Mouse (Mus musculus): ENCODE measurements at regions not wholly inside any gene's neighbourhood (a gene's known extent, or its start where the extent isn't known, plus 50 kb on each side); places are given as distances from the start of the nearest gene placed in this dataset.
"Not testable (repeated sequence)": the region's sequence is repeated elsewhere in the genome, so short reads cannot be mapped to it uniquely, and the experiment has no call there.

DNA sequence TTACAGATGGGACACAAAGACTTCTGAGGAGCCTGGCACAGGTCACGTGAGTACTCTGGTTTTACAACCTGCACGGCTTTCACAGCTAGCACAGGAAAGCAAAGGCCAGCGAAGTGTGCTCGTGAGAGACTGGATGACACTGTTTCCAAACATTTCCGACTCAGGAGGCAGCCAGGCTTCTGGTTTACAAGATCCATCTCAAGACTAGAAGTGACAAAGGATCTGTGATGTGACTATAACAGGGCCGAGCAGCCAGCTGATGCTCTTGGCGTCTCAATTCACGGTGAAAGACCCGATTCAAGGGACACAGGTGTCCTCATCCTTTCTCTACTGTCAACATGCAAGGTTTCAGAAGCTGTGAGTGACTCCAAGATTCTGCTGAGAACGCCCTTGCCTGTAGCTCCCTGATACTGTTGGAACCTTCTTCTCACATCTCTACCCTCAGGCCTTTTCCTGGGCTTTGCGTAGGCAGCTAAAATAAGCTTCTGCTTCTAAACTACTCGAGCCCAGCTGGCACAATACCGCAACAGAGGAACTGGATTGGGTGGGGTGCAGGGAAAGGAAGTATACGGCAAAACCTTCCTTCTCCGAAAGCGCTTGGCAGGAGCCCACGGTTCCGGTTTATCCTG is 300.3 kb downstream of the Abcc12 start:
- peak; percentile 44 for DNase-seq (ENCODE audit: low spot score)

DNA sequence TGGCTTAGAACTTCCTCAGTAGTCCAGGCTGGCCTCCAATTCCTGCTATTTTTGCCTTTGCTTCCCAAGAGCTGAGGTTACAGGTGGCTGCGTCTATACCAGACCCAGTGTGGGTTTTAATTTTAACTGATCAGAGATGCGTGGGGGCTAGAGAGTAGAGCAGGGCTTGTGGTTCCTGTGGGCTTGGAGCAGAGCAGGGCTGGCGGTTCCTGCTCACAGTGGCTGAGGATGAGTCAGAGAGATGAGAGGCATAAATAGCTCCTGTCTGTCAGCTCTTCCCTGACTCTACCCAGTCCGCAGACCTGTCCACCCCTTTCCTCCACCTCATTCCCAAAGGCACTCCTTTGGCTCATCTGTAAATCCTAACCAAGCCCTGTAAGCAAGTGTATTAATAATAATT is 304.8 kb downstream of the Abcc12 start:
- no peak for DNase-seq (ENCODE audit: low spot score)

DNA sequence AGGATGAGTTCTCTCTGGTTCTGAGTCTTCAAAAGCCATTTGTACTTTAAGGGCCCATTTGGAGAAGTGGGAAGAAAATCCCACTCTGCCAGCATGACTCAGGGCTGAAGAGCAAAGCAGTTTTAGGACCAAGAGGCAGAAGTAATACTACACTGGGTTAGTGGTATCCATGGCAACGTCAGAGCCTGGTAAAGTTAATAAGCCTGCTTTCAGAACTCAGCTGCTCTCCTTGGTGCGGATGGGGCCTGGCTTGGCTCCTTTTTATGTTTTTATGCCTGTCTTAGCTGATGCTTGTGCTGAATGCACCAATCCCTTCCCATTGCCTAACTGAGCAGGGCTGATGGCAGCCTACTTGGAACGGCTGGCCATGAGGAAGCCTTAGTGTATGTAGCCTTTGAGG is 306.7 kb downstream of the Abcc12 start:
- DNase-seq (ENCODE audit: low spot score): no peak

DNA sequence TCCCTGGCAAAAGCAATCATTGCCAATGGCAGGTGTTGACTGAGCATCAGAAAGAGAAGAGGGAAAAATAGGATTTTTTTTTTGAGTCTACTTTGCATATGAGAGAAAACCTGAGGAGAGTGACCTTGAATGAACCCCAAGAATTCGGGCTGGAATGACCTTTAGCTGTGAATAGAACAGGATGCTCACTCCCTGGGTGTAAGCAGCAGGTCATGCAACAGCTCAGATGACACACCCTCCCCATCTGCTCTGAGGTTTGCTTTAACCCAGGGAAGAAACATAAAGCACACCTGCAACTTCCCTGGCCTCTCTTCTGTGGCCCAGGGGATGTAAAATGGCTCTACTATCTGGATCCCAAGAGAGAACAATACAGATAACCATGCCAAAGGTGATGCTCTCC is 307.9 kb downstream of the Abcc12 start:
- no peak for DNase-seq (ENCODE audit: low spot score)

DNA sequence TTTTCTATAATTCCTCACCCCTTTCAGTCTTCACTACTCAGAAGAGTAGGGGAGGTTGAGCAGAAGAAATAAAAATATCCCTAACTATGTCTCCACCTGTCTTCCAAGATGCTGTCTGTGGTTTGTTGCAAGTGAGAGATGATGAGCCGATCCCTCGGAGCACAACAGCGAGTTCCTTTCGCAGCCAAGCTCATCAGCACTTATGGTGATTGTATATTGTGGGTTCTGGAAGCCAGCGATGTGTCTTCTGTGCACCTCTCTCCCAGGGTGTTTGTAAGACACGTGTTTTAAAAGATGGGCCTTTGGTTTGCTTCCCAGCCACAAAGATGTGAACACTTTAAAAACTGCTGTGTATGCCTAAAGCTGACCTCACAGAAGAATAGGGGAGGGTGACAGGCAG is 309.0 kb downstream of the Abcc12 start:
- no peak for DNase-seq (ENCODE audit: low spot score)

DNA sequence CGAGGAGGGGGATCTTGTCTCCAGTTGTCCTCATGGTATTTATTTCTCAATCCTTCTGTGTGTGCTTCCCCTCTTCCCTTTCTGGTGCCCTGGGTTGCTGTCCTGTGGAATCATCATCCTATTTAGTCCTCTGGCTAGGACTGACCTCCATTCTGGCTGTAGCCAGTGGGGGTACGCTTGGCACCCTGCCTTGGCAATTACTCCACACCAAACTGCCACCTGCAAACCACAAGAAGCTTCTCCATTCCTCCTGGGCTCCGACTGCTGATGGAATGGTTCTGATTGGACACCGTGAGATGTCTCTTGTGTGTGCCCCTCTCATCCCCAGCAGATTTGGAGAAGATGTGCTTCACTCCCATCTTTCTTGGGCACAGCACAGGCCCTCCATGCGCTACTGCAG is 322.5 kb downstream of the Abcc12 start:
- DNase-seq (ENCODE audit: low spot score): no peak

DNA sequence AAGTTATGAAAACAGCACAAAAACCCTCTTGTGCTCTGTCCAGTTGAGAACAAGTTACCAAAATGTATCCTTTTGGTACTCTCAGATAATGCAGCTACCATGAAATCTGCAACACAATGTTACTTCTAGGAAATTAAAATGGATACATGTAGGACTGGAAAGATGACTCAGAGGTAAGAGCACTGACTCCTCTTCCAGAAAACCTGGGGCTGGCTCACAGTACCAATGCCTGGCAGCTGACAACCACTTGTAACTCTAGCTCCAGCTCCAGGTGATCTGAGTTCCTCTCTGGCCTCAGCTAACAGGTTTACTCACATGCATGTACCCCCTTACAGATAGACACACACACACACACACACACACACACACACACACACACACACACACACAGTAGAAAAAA is 325.1 kb downstream of the Abcc12 start:
- DNase-seq (ENCODE audit: low spot score): no peak

DNA sequence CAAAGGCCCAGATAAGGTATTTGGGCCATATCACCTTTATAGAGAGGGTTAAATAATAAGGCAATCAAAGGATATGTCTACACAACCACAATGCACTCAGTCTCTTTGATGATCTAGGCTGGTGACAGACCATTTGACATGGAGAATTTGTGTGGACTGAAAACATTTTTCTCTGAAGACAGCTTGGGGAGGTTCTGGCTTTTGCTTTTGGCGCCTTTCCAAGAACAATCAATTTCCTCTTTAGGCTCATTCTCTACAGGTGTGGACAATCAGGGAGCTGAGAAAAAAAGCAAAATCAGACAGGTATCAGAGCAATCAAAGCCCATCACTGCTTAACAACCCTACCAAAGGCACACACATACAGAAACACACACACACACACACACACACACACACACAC is 325.8 kb downstream of the Abcc12 start:
- DNase-seq (ENCODE audit: low spot score): no peak

DNA sequence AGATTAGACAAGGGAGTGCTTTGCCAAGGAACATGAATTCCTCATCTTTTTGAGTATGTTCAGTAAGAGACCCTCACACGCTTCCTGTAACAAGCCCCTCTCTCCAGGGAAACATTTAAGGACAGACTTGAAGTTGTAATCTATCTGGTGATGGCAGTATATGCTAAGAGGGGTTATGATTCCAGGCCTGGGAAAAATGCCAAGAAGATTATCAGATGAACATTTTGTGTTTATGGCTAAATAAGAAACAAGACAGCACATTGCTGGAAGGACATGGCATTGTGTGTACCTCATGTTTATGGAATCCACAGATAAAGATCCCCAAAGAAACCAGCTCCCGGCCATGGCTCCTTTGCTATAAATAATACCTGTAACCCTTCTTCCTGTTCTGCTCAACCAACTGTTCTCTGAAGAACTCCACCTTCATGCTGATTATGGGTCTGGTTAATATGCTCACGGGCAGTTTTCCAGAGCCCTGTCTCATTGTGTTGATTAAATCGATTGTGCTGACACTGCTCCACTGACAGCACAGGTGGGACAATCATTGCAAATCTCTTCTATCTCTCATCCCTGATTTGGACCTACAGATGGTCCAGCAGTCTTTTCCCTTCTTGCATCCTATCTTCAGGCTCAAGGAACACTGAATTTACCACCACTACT is 327.7 kb downstream of the Abcc12 start:
- peak; percentile 37 for DNase-seq (ENCODE audit: low spot score)

DNA sequence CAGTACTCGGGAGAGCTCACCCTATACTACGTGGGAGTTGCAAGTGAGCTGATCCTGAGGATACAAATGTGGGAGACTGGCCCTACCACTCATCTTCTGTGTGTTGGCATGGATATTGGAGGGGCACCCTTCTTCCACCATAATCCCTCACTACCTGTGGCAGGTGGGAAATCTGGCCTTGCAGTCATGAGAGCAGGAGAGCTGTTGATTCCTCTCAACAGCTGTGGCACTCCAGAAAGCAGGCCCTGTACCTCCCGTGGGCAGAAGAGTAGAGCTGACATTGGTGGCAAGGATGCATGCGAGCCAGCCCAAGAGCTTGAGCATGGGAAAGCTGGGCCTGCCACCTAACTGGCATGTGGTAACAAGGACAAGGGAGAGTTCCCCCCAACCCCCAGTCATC is 345.8 kb downstream of the Abcc12 start:
- no peak for DNase-seq (ENCODE audit: low spot score)

DNA sequence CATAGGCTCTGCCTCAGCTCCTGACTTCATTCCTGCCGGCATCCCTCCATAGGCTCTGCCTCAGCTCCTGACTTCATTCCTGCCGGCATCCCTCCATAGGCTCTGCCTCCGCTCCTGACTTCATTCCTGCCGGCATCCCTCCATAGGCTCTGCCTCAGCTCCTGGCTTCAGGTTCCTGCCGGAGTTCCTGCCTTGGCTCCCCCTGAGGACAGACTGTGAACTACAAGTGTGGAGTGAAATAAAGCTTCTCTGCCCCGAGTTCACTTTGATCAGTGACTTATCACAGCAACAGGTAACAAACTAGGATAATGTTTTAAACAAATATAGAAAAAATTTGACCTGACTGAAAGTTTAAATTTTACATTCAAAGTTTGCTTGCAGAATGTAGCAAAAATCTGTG is 348.5 kb downstream of the Abcc12 start:
- not testable (repeated sequence) for DNase-seq (ENCODE audit: low spot score)

DNA sequence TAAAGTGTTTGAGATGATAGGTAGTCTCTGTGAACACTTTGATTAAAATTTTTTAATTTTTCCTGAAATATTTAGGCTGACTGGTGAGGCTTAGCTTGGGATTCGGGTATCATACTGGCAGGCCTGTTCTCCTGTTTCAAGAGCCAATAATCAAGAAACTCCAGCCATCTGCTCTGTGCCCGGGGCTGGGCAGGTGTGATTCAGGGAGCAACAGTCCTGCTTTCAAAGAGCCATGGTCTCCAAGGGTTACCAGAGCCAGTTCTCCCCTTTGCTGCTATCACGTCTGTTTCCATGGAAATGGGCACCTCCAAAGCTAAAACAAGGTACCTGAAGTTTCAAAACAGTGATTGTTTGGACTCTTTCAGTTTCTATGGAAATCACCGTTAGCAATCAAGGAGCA is 355.6 kb downstream of the Abcc12 start:
- no peak for DNase-seq (ENCODE audit: low spot score)

DNA sequence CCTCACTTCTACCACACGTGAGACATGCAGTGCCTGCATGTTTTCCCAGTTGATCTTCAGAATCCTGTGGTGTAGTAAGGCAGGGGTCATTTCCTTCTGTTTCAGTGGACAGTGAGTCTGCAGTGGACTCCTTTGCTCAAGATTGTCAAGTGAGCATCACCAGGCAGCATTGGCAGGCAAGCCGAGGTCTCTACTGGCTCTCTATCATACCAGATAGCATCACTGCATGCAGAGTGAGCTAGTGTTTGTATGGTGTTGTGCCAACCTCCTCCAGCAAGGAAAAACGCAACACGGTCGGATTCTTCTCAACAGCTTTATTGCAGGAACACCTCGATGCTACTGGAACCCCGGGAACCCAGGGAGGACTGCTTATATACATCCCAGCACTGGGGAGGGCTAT is 357.8 kb downstream of the Abcc12 start:
- no peak for DNase-seq (ENCODE audit: low spot score)

DNA sequence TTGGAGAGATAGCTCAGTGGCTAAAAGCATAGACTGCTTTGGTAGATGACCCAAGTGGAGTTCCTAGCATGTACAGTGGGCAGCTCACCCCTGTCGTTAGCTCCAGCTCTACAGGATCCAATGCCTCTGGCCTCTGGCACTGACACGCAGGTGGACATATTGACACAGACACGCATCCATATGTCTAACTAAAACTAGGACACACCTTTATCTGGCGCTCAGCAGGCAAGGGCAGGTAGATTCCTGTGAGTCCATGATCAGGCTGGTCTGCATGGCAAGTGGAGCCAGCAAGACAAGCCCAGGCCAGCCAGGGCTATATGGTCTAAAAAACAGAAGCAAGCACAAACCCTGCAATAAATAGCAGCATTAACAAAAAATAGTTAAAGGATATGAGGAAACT is 358.3 kb downstream of the Abcc12 start:
- DNase-seq (ENCODE audit: low spot score): no peak

DNA sequence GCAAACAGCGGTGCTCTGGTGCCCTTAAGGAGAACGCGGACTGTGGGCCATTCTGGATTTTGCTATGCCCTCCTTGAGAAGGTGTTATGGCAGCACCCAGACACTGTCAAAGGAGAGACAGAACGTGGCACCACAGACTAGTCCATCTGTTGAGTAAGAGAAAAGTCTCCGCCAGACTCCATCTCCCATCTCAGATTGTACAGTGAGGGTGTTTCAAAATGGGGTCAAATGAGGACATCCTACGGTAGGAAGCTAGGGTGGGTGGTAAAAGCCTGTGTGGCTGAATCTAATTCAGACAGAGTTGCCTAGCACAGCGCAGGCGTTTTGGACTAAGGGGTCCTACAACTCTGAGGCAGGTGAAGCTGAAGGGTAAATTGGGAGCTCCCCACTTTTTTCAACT is 366.1 kb downstream of the Abcc12 start:
- no peak for DNase-seq (ENCODE audit: low spot score)

DNA sequence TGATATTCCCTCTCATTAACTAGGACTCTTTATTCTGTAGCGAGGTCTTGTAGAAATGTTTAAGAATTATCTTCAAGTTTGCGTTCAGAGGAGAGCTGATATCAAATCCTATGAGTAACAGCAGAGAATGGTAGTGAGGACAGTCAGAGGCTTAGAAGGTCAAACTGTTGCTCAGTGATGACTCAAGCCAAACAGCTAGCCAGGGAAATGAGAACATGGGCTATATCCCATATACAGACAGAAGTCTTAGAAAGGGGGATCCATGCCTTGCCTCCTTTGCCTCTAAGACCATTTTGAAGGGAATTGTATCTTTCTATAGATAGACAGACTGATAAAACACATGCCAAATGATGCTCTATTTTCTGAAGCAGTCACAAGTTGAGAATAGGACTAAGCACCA is 368.0 kb downstream of the Abcc12 start:
- no peak for DNase-seq (ENCODE audit: low spot score)

DNA sequence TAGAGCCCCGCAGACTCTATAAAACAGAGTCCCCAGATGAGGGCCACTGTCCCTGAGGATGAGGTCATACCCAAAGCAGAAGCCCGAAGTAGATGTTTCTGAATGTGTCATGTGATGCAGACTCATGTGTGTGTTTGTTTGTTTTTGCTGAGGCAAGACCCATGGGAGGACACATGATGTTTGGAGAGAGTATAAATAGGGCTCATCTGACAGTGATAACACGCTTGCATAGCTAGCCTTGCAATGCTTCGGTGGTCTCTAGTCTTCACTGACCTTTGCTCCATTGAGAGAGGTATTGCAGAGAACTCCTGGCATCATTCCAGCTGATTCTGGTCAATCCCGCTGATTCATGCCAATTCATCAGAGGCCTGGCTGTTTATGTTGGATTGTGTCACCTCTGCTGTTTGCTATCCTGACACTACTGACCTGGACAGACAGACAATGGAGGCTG is 368.1 kb downstream of the Phkb start:
- DNase-seq (ENCODE audit: low spot score): no peak

DNA sequence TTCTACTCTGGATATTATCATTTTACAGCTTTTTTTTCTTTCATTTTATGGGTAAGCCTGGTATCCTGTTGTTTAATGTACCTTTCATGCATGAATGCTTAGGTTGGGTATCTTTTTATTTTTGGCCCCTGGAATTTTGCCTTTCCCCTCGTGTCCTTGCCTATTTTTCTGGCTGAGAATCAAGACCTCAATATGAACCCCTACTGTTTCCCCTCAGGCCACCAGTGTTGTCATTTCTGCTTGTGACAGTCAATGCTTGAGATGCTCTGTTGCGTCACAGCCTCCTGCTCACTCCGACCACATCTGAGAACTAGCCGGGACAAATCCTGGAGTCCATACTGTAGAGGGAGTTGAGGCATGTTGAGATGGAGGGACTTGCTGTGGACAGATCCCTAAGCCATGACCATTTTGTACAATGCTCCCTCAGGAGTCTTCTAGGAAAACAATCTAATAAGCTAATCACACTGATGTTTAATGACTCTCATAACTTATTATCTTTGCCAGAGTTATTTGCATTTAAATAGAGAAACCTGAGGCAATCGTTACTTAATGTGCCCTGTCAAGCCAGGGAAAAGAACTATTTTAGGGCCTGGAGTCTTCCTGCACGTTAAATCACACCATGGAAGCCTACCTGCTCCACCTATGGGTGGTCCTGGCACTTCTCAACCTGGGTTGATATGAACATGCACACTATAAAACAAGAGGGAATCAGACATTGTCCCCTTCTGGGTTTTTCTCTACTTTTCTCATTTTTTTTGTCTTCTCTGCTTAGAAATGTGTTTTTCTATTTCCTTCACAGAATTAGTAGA is 363.9 kb downstream of the Phkb start:
- DNase-seq (ENCODE audit: low spot score): no peak

DNA sequence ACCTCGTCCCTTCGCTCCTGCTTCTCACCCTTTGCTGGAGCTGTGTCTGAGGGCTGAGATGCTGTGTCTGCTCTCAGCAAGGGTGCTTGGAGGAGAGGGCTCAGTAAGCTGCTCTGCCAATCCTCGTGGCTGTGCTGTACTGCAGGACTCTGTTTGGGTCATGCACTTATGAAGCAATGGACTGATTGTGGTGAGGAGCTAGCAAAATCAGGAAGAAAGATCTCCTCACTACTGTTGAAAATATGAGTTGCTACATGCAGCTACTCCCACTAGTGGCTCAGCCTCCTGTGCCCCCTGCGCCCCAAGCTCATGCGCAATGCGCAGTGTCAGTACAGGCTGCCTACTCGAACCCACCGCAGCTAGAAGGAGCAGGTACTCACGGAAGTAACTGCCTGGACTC is 362.3 kb downstream of the Phkb start:
- no peak for DNase-seq (ENCODE audit: low spot score)

DNA sequence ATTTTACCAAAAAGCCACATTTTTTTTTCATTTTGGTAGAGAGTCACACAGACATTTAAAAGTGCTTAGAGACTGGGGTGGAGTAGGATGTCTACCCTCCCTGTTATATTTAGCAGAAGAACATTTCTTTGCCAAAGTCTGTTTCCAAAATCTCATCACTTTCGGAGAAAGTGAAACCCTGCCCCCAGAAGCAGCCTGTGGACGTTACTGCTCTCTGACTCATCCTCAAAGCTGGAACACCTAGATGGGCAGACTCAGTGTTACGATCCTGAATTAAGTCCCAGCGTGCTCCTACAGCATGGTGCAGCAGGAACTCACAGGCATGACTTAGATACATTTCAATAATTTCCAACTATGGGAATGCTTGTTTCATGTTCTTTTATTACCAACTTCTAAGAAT is 361.1 kb downstream of the Phkb start:
- no peak for DNase-seq (ENCODE audit: low spot score)

DNA sequence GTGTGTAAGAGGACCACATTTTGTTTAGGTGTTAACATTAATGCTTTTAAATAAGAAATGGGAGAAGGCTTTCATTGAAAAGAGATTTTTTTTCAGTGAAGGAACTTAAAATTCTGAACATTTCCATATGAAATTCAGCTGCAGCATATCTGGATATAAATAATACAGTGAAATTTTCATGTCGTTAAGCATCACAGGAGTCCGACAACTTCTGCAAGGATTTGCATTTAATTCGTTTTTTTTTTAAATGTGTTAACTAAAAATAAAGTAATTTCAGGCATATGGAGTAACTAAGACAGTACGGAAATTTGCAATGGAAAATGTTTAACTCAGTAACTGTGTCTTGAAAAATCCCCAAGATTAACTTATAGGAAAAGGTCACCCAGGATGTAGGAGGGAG is 351.5 kb downstream of the Phkb start:
- DNase-seq (ENCODE audit: low spot score): no peak

DNA sequence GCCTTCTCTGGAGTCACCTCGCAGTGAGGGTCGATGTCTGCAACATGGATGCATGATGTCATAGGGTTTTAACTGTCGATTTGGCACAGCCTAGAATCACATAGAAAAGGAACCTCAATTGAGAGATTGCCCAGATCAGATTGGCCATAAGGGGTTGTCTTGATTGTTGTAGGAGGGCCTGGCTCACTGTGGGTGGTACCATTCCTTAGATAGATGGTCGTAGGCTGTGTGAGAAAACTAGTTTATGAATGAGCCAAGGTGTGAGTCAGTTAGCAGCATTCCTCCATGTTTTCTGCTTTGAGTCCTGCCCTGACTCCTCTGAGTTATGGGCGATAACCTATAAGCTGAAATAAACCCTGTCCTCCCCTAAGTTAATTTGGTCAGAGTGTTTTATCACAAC is 343.9 kb downstream of the Phkb start:
- no peak for DNase-seq (ENCODE audit: low spot score)

DNA sequence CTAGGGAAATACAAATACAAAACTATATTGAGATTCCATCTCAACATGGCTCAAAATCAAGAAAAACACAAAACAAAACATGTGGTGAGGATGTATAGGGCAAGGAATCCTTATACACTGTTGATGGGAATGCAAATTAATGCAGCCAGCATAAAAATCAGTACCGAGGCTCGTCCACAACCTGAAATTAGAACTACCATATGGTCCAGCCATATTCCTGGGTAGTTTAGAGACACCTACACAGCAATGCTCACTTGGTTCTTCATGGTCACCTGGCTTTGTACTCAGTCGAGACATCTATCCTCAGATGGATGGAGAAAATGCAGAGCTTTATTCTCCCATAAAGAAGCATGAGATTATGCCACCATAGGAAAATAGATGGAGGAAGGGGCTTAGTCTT is 340.0 kb downstream of the Phkb start:
- DNase-seq (ENCODE audit: low spot score): no peak

All from lung, postnatal 25 days (tissue).